Mouse (Mus musculus): ENCODE data around the gene Abcc4. TPM values are rescaled to one million over a fixed set of nuclear protein-coding genes. Genes with fewer than 3 reads are reported as not detected.

The Abcc4 gene
- total and polyA plus RNA-seq, 3 experiments: 10.4 to 28.7 (median 26.5) TPM

DNA sequence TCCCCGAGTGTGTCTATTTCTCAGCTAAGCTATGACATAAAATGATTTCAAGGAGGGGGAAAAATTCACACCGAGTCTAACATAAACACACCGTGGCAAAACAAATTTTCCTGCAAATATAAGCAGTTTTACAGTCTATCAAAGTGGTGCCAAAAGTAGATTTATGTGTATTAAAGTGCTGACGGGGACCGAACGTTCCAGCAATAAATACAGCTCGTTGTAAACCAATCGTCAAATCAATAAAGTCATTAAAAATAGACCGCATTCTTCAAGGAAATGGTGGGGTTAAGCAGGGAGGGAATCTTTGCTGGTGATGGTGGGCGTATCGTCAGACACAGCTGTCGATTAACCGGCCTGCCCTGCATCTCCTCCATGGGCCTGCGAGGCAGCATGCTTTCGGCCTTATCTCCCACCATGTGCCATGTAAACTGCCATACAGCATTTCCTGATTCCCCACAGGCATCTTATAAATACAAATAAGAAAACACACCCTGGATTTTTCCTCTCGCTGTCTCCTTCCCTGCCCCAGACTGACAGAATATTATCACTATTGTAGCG, 137.8 kb downstream of the Abcc4 start:
- in situ Hi-C loops (cut with MboI; ENCODE audit: low pct_ligation_motif_present, low pct_unique_long_range_greater_than_20kb, low sequenced_read_pairs): no loop called here
- Histone ChIP-seq H3K4me2 (ENCODE audit: insufficient read depth, low read depth, poor library complexity, severe bottlenecking) (no peak overlapping the region), H3K27ac (ENCODE audit: insufficient read depth, low read depth) (no peak overlapping the region), H3K4me1 (ENCODE audit: control insufficient read depth in 1 of 2, insufficient read depth in 2 of 2) (no peaks in the 10 kb centered on the region), H3K9me3 (replicated peaks; ENCODE audit: low read length) (no peaks in the 10 kb centered on the region), H3K79me2 (replicated peaks; ENCODE audit: control insufficient read depth, extremely low read depth, insufficient read depth, poor library complexity, severe bottlenecking) (no peaks in the 10 kb centered on the region), H3K4me3 (replicated peaks in 1 of 3; ENCODE audit: low read depth in 2 of 3, low read length in 2 of 3, poor library complexity in 1 of 3) (no peak overlapping the region), H3K9ac (ENCODE audit: insufficient read depth, low read depth) (no peak overlapping the region), H3K36me3 (replicated peaks in 1 of 2; ENCODE audit: control insufficient read depth in 1 of 2, insufficient read depth in 1 of 2, low read length in 1 of 2) (peaks cover 9 to 48% of the 10 kb centered on the region in 2 experiments), H3K27me3 (replicated peaks) (no peaks in the 10 kb centered on the region)
- dilution Hi-C loops (cut with MboI; ENCODE audit: extremely low pct_ligation_motif_present, extremely low pct_unique_long_range_greater_than_20kb, low sequenced_read_pairs): no loop called here
- no peak for DNase-seq (ENCODE audit: extremely low read depth)
- TF ChIP-seq HCFC1 (IDR thresholded peaks at IDR 0.05; ENCODE audit: low read depth, low read length): no peak
- TF ChIP-seq NRF1 (IDR thresholded peaks at IDR 0.05; ENCODE audit: low read depth, low read length): no peak
- TF ChIP-seq MYC (IDR thresholded peaks at IDR 0.05; ENCODE audit: low read depth, low read length): no peak
- no peak for TF ChIP-seq SMC3 (IDR thresholded peaks at IDR 0.05; ENCODE audit: low read depth, low read length)
- no peak for TF ChIP-seq ELF1 (IDR thresholded peaks at IDR 0.05; ENCODE audit: low read depth, low read length)
- no peak for TF ChIP-seq ZC3H11A (IDR thresholded peaks at IDR 0.05; ENCODE audit: low read depth, low read length)
- no peak for TF ChIP-seq ETS1 (conservative IDR thresholded peaks at IDR 0.05; ENCODE audit: low read depth, low read length)
- TF ChIP-seq MAX (IDR thresholded peaks at IDR 0.05; ENCODE audit: low read length): no peak
- no peak for TF ChIP-seq IRF4 (IDR thresholded peaks at IDR 0.05; ENCODE audit: low read depth, low read length)
- TF ChIP-seq E2F4 (IDR thresholded peaks at IDR 0.05; ENCODE audit: insufficient replicate concordance, low read depth, low read length): no peak
- TF ChIP-seq MEF2A (IDR thresholded peaks at IDR 0.05; ENCODE audit: borderline replicate concordance, low read depth, low read length): no peak
- TF ChIP-seq KAT2A (IDR thresholded peaks at IDR 0.05; ENCODE audit: insufficient replicate concordance, low read length): no peak

DNA sequence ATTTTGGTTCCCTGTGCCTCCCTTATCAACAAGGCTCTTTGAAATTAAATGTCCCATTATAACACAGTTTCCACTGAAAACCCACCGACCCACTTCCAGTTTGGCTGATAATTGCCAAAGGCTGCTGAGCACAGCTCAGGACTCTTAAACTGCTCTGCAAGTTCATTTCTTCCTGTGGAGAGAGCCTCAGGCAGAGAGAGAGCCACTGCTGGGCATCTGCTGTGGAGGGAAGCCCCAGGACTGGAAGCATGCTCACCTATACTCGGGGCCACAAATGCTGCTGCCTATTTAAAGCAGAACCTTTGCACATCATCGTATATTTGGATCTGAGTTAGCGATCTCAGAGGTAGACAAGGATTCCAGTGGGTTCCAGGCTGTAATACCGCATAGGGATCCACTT, 139.2 kb downstream of the Abcc4 start:
- DNase-seq (ENCODE audit: extremely low read depth): no peak
- Histone ChIP-seq H3K4me1 (ENCODE audit: control insufficient read depth in 1 of 2, insufficient read depth in 2 of 2) (no peaks in the 10 kb centered on the region), H3K9ac (ENCODE audit: insufficient read depth, low read depth) (no peak overlapping the region), H3K27ac (ENCODE audit: insufficient read depth, low read depth) (no peak overlapping the region), H3K79me2 (replicated peaks; ENCODE audit: control insufficient read depth, extremely low read depth, insufficient read depth, poor library complexity, severe bottlenecking) (no peaks in the 10 kb centered on the region), H3K36me3 (replicated peaks in 1 of 2; ENCODE audit: control insufficient read depth in 1 of 2, insufficient read depth in 1 of 2, low read length in 1 of 2) (peaks cover 9 to 55% of the 10 kb centered on the region in 2 experiments), H3K4me2 (ENCODE audit: insufficient read depth, low read depth, poor library complexity, severe bottlenecking) (no peak overlapping the region), H3K9me3 (replicated peaks; ENCODE audit: low read length) (no peaks in the 10 kb centered on the region), H3K27me3 (replicated peaks) (no peaks in the 10 kb centered on the region), H3K4me3 (replicated peaks in 1 of 3; ENCODE audit: low read depth in 2 of 3, low read length in 2 of 3, poor library complexity in 1 of 3) (no peak overlapping the region)
- dilution Hi-C loops (cut with MboI; ENCODE audit: extremely low pct_ligation_motif_present, extremely low pct_unique_long_range_greater_than_20kb, low sequenced_read_pairs): no loop called here
- in situ Hi-C loops (cut with MboI; ENCODE audit: low pct_ligation_motif_present, low pct_unique_long_range_greater_than_20kb, low sequenced_read_pairs): no loop called here
- TF ChIP-seq ZMIZ1 (IDR thresholded peaks at IDR 0.05; ENCODE audit: low read depth, low read length) (no peak), ZNF384 (IDR thresholded peaks at IDR 0.05; ENCODE audit: low read depth, low read length) (no peak), ETS1 (conservative IDR thresholded peaks at IDR 0.05; ENCODE audit: low read depth, low read length) (no peak), MAZ (IDR thresholded peaks at IDR 0.05; ENCODE audit: low read depth, low read length) (no peak), MXI1 (IDR thresholded peaks at IDR 0.05; ENCODE audit: low read depth, low read length) (no peak), CHD2 (IDR thresholded peaks at IDR 0.05; ENCODE audit: low read length) (no peak), RCOR1 (conservative IDR thresholded peaks at IDR 0.05; ENCODE audit: low read depth, low read length) (no peak), CTCF (conservative IDR thresholded peaks at IDR 0.05 in 1 of 2, IDR thresholded peaks at IDR 0.05 in 1 of 2; ENCODE audit: low read depth in 2 of 2, low read length in 2 of 2) (no peak), TBP (conservative IDR thresholded peaks at IDR 0.05; ENCODE audit: low read depth, low read length) (no peak), NRF1 (IDR thresholded peaks at IDR 0.05; ENCODE audit: low read depth, low read length) (no peak), KAT2A (IDR thresholded peaks at IDR 0.05; ENCODE audit: insufficient replicate concordance, low read length) (no peak), NELFE (IDR thresholded peaks at IDR 0.05; ENCODE audit: low read depth, low read length) (no peak), POLR2A (IDR thresholded peaks at IDR 0.05; ENCODE audit: low read depth, low read length) (no peak), ELF1 (IDR thresholded peaks at IDR 0.05; ENCODE audit: low read depth, low read length) (no peak)
